Mouse (Mus musculus) myocyte (in vitro differentiated cells): Measurements from ENCODE around the gene Cul9. TPM values are rescaled to one million over a fixed set of nuclear protein-coding genes. Genes with fewer than 3 reads are reported as not detected.
A peak's percentile ranks its signal among the peaks of the same experiment; 100 is the strongest.

ENCODE experiments used
- H3K27me3 ChIP-seq: one replicate; pipeline ENCODE4 v1.6.1; 2011; ENCODE audit not compliant: control insufficient read depth, insufficient read depth, insufficient read length
- H3K36me3 ChIP-seq: one replicate; pipeline ENCODE4 v1.6.1; 2011; ENCODE audit not compliant: control insufficient read depth, insufficient read depth
- H3K4me2 ChIP-seq: one replicate; pipeline ENCODE4 v1.6.1; 2011; ENCODE audit warnings: low read depth, control low read depth
- H3K4me3 ChIP-seq: one replicate; pipeline ENCODE4 v1.5.1; 2011; ENCODE audit warnings: mild to moderate bottlenecking, control low read depth, moderate library complexity
- H3K79me2 ChIP-seq: one replicate; pipeline ENCODE4 v1.6.1; 2011; ENCODE audit not compliant: control insufficient read depth, insufficient read depth
- H3ac ChIP-seq: one replicate; pipeline ENCODE4 v1.6.1; 2011; ENCODE audit not compliant: control insufficient read depth, insufficient read length
- CEBPB ChIP-seq: IDR thresholded peaks from 2 replicates; pipeline ENCODE4 v1.6.1; 2011; ENCODE audit warnings: mild to moderate bottlenecking, moderate library complexity; ENCODE audit not compliant: poor library complexity, insufficient read depth, severe bottlenecking
- E2F4 ChIP-seq: IDR thresholded peaks from one replicate; pipeline ENCODE4 v1.6.1; 2011; ENCODE audit warnings: mild to moderate bottlenecking, control low read depth, moderate library complexity; ENCODE audit not compliant: insufficient read depth
- MAX ChIP-seq: IDR thresholded peaks from one replicate; pipeline ENCODE4 v1.6.1; 2011; ENCODE audit warnings: low read depth, mild to moderate bottlenecking, control low read depth
- MYOD1 ChIP-seq, 3 experiments: IDR thresholded peaks; one replicate each; pipeline ENCODE4 v1.6.1; 2011; ENCODE audit warnings: control low read depth in 2 of 3, low read depth in 2 of 3, mild to moderate bottlenecking in 2 of 3, moderate library complexity in 1 of 3; ENCODE audit not compliant: insufficient read length in 2 of 3, control insufficient read depth in 1 of 3
- MYOG ChIP-seq, 3 experiments: IDR thresholded peaks; one replicate each; pipeline ENCODE4 v1.6.1; 2011; ENCODE audit warnings: control low read depth in 2 of 3, low read depth in 2 of 3, mild to moderate bottlenecking in 2 of 3; ENCODE audit not compliant: insufficient read length in 2 of 3, control insufficient read depth in 1 of 3, insufficient read depth in 1 of 3
- POLR2A ChIP-seq: IDR thresholded peaks from one replicate; pipeline ENCODE4 v1.6.1; 2011; ENCODE audit warnings: low read depth, mild to moderate bottlenecking, control low read depth, moderate library complexity; ENCODE audit not compliant: insufficient read length
- POLR2AphosphoS2 ChIP-seq: IDR thresholded peaks from one replicate; pipeline ENCODE4 v1.6.1; 2011; ENCODE audit warnings: low read depth, control low read depth; ENCODE audit not compliant: insufficient read length
- REST ChIP-seq: IDR thresholded peaks from one replicate; pipeline ENCODE4 v1.6.1; 2011; ENCODE audit warnings: mild to moderate bottlenecking, control low read depth, moderate library complexity; ENCODE audit not compliant: insufficient read depth, insufficient read length
- SRF ChIP-seq: IDR thresholded peaks from one replicate; pipeline ENCODE4 v1.6.1; 2011; ENCODE audit warnings: low read depth; ENCODE audit not compliant: control insufficient read depth, insufficient read length
- TCF12 ChIP-seq: IDR thresholded peaks from one replicate; pipeline ENCODE4 v1.6.1; 2011; ENCODE audit warnings: mild to moderate bottlenecking, control low read depth; ENCODE audit not compliant: poor library complexity, insufficient read depth, severe bottlenecking
- TCF3 ChIP-seq: IDR thresholded peaks from one replicate; pipeline ENCODE4 v1.6.1; 2011; ENCODE audit warnings: low read depth, control low read depth; ENCODE audit not compliant: insufficient read length
- USF1 ChIP-seq: IDR thresholded peaks from one replicate; pipeline ENCODE4 v1.6.1; 2011; ENCODE audit warnings: low read depth, mild to moderate bottlenecking, control low read depth, moderate library complexity
- polyA plus RNA-seq: library from polyadenylated mRNA; unstranded; fragments of >200 nt; fragmentation: generic; extraction: Trizol; gene quantifications from one replicate; pipeline ENCODE4 v1.2.1, GENCODE M21; 2012; ENCODE audit warnings: missing spikeins

Cul9 gene
- polyA plus RNA-seq: 0.43 TPM

GRCm38 (mm10) chr17:46545813-46546564 is at the start of gene Cul9:
Cul9 (minus strand) TSS chr17:46546388.
- no peak within 1 kb of the TSS for H3K4me3 ChIP-seq
- no peak for TF ChIP-seq TCF12
- peak; percentile 25 for TF ChIP-seq POLR2AphosphoS2
- H3K4me2 ChIP-seq: no peak within 1 kb of the TSS
- H3K79me2 ChIP-seq: peaks cover 9% of the 10 kb centered on the region
- H3K36me3 ChIP-seq: peaks cover 9% of the 10 kb centered on the region
- no peaks in the 10 kb centered on the region for H3K27me3 ChIP-seq
- no peak within 1 kb of the TSS for H3ac ChIP-seq

- H3K36me3 ChIP-seq: no peaks in the 10 kb centered on the region
- no peaks in the 10 kb centered on the region for H3K79me2 ChIP-seq
- TF ChIP-seq MYOG (IDR thresholded peaks at IDR 0.05; ENCODE audit: control insufficient read depth in 1 of 3, insufficient read depth in 1 of 3, insufficient read length in 2 of 3, low read depth in 2 of 3) (no peak), TCF3 (no peak), CEBPB (no peak)
- no peak overlapping the region for H3ac ChIP-seq
- H3K27me3 ChIP-seq: no peaks in the 10 kb centered on the region
- no peak overlapping the region for H3K4me3 ChIP-seq
- no peak overlapping the region for H3K4me2 ChIP-seq
These were observed 49.1 kb upstream of the Cul9 start for GRCm38 (mm10) chr17:46595336-46595735.

GRCm38 (mm10) chr17:46594606-46595005 is 48.4 kb upstream of the Cul9 start:
- H3K4me2 ChIP-seq: no peak overlapping the region
- no peaks in the 10 kb centered on the region for H3K27me3 ChIP-seq
- no peaks in the 10 kb centered on the region for H3K79me2 ChIP-seq
- no peak overlapping the region for H3K4me3 ChIP-seq
- no peak overlapping the region for H3ac ChIP-seq
- TF ChIP-seq POLR2AphosphoS2 (no peak), CEBPB (no peak), MYOD1 (IDR thresholded peaks at IDR 0.05; ENCODE audit: control insufficient read depth in 1 of 3, insufficient read length in 2 of 3, low read depth in 2 of 3) (peak in 2 of 3 experiments; percentile 28 to 30), MYOG (IDR thresholded peaks at IDR 0.05; ENCODE audit: control insufficient read depth in 1 of 3, insufficient read depth in 1 of 3, insufficient read length in 2 of 3, low read depth in 2 of 3) (peak in 1 of 3 experiments; percentile 49)
- no peaks in the 10 kb centered on the region for H3K36me3 ChIP-seq

GRCm38 (mm10) chr17:46593124-46593523 is 46.9 kb upstream of the Cul9 start:
- Histone ChIP-seq H3K4me3 (no peak overlapping the region), H3ac (no peak overlapping the region), H3K4me2 (no peak overlapping the region), H3K27me3 (no peaks in the 10 kb centered on the region), H3K79me2 (no peaks in the 10 kb centered on the region), H3K36me3 (no peaks in the 10 kb centered on the region)
- TF ChIP-seq POLR2A (no peak), E2F4 (no peak), USF1 (no peak), TCF3 (no peak), REST (no peak), MAX (no peak), TCF12 (no peak), CEBPB (no peak), MYOD1 (IDR thresholded peaks at IDR 0.05; ENCODE audit: control insufficient read depth in 1 of 3, insufficient read length in 2 of 3, low read depth in 2 of 3) (no peak), POLR2AphosphoS2 (no peak), SRF (no peak), MYOG (IDR thresholded peaks at IDR 0.05; ENCODE audit: control insufficient read depth in 1 of 3, insufficient read depth in 1 of 3, insufficient read length in 2 of 3, low read depth in 2 of 3) (no peak)

GRCm38 (mm10) chr17:46591406-46591805 is 45.2 kb upstream of the Cul9 start:
- no peaks in the 10 kb centered on the region for H3K27me3 ChIP-seq
- no peaks in the 10 kb centered on the region for H3K79me2 ChIP-seq
- H3K4me2 ChIP-seq: no peak overlapping the region
- TF ChIP-seq MYOG (IDR thresholded peaks at IDR 0.05; ENCODE audit: control insufficient read depth in 1 of 3, insufficient read depth in 1 of 3, insufficient read length in 2 of 3, low read depth in 2 of 3): no peak
- no peak for TF ChIP-seq E2F4
- TF ChIP-seq SRF: no peak
- no peak for TF ChIP-seq MAX
- TF ChIP-seq POLR2AphosphoS2: no peak
- no peak for TF ChIP-seq TCF3
- TF ChIP-seq TCF12: no peak
- no peak for TF ChIP-seq USF1
- no peak for TF ChIP-seq POLR2A
- no peak for TF ChIP-seq MYOD1 (IDR thresholded peaks at IDR 0.05; ENCODE audit: control insufficient read depth in 1 of 3, insufficient read length in 2 of 3, low read depth in 2 of 3)
- no peak for TF ChIP-seq CEBPB
- TF ChIP-seq REST: no peak
- no peak overlapping the region for H3K4me3 ChIP-seq
- H3ac ChIP-seq: no peak overlapping the region
- H3K36me3 ChIP-seq: no peaks in the 10 kb centered on the region
